Mouse (Mus musculus): ENCODE data around the gene Map3k19. TPM values are rescaled to one million over a fixed set of nuclear protein-coding genes. Genes with fewer than 3 reads are reported as not detected.

Gene Map3k19
- polyA plus RNA-seq (2012; fragmentation: generic; extraction: Trizol), result under 1 TPM; 0.01 to 0.13 TPM

DNA sequence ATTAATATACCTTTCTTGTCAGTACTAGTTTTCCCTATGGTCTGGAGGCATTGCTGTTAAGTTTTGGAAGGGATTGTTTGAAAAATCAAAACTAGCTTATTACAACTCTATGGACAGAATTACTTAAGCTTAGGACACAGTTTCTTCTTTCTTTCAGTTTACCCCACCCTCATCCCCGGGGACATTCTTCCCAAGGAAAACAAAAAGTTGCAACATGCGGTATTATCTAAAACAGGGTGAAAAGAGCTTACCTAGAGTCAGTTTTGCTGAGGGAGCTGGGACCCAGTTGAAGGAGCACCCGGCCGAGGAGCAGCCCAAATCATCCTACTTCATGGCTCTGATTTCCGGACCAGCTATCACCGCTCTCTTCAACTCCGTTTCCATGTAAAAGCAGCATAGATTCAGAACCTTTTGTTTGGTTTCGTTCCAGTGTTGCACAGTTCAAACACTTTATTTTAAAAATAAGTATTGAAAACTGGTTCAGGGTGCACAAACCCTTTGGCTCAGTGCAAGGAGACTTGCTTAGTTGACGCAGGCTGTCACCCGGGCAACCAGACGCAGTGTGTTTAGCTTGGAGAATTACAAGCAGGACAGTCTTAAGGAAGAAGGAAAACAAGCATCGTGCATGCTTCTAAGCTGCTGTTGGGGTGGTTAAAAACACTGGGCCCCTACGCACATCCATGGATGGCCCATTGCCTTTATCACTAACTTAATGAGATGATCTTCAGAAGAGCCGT lies at the start of gene Map3k19:
TSS of gene Map3k19 (minus strand) at position 546 of the 737 bp plus-strand sequence.

GRCm38 (mm10) chr1:127868300-127869261 lies 13.8 kb upstream of the Map3k19 start, which contains the start of gene Rab3gap1:
TSS of gene Rab3gap1 (plus strand) at chr1:127868773.

GRCm38 (mm10) chr1:127773803-127774500 lies 80.9 kb downstream of the Map3k19 start, which contains the start of gene Ccnt2:
TSS of gene Ccnt2 (plus strand) at chr1:127774164.

Other genes starting within 250 kb of the Map3k19 start
- not detected for gene Tmem163, start 175.5 kb downstream of the Map3k19 start, polyA plus RNA-seq (2012; fragmentation: generic; extraction: Trizol)
- gene Acmsd, start 125.6 kb downstream of the Map3k19 start, polyA plus RNA-seq (2012; fragmentation: generic; extraction: Trizol), result not detected
- 1 to 10 TPM in 1 of 2 experiments, under 1 TPM in 1; 0.42 to 6.7 TPM for gene Ccnt2, start 80.9 kb downstream of the Map3k19 start, polyA plus RNA-seq (2012; fragmentation: generic; extraction: Trizol)
- 10 to 100 TPM in 1 of 2 experiments, 1 to 10 TPM in 1; 1.9 to 15.8 TPM for gene Rab3gap1, start 13.7 kb upstream of the Map3k19 start, polyA plus RNA-seq (2012; fragmentation: generic; extraction: Trizol)
- 1 to 10 TPM in 1 of 2 experiments, under 1 TPM in 1; 0.30 to 3.5 TPM for gene Zranb3, start 248.0 kb upstream of the Map3k19 start, polyA plus RNA-seq (2012; fragmentation: generic; extraction: Trizol)
- gene R3hdm1, start 248.3 kb upstream of the Map3k19 start, polyA plus RNA-seq (2012; fragmentation: generic; extraction: Trizol), result 10 to 100 TPM in 1 of 2 experiments, 1 to 10 TPM in 1; 2.7 to 20.9 TPM